Mouse (Mus musculus): Measurements from ENCODE around the gene Pcbp3. TPM values are rescaled to one million over a fixed set of nuclear protein-coding genes. Genes with fewer than 3 reads are reported as not detected.
A peak's percentile ranks its signal among the peaks of the same experiment; 100 is the strongest.

Pcbp3 gene
- polyA plus RNA-seq, 1 experiment from 2014 or later = 15.3 TPM

DNA sequence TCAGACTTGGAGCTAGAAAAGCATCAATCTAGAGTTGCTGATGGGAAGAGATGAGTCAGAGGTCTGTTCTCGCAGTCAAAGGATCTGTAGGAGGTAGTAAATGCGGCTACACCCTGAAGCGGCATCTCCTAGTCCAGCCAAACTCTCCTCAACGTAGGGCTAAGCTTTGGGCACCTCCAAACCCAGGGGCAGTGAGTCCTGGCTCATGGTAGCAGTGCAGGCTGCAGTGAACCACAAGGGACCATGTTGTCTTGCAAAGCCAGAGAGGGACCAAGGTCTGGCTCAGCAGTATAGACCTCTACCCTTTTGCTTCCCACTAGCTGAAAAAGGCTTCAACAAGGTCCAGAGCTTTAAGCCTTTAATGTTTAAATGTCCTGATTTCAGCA lies 159.2 kb downstream of the Pcbp3 start:
- Histone ChIP-seq H3K27ac (replicated peaks) (no peak overlapping the region), H3K4me1 (replicated peaks; ENCODE audit: control insufficient read depth, insufficient read depth) (no peaks in the 10 kb centered on the region), H3K9ac (ENCODE audit: low read length) (no peak overlapping the region), H3K4me3 (ENCODE audit: low read depth, low read length) (no peak overlapping the region), H3K4me2 (replicated peaks; ENCODE audit: low read depth) (no peak overlapping the region), H3K9me3 (ENCODE audit: control insufficient read depth, low read length) (no peaks in the 10 kb centered on the region), H3K27me3 (ENCODE audit: control insufficient read depth, insufficient read depth, low read length) (no peaks in the 10 kb centered on the region), H3K36me3 (ENCODE audit: control insufficient read depth, insufficient read depth, low read length) (0 out of 2 replicates have a peak, but pooled peaks cover 2% of the 10 kb centered on the region)
- TF ChIP-seq CTCF (IDR thresholded peaks at IDR 0.05; ENCODE audit: low read depth) = no peak
- no peak for TF ChIP-seq EP300 (optimal IDR thresholded peaks at IDR 0.05)
- ATAC-seq (ENCODE audit: low FRiP score, low TSS enrichment) (no peak), DNase-seq (ENCODE audit: low spot score) (no peak)
- 75% methylated on average over 4 of the region's 4 CpGs for WGBS

DNA sequence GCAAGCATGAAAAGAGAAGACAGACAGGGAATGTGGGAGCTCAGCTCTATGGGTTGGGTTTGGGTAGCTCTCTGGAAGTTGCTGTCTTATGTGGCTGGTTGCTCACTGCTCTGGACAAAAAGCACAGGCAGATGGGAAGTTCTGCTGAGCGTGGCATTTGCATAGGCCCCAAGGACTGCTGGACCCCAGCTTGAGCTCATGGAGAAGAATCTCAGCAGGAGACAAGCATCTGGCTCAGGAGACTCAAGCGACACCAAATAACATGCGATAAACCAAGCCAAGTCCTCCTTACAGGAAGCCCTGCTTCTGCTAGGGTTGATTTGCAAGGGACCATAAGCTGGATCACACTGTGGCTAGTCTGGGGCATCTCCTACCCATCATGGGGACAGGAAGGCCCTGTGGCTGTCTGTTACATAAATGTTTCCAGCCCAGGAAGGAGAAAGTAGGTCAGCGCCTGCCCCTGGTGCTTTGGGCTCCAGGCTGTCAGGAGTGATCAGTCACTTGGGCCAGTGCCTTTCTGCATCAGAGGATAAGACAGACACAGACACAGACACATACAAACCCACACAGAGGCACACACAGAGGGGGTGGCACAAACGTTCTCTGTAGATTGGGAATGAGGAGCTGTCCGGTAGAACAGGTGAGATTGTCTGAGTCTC lies 159.7 kb downstream of the Pcbp3 start:
- WGBS = 81% methylated on average over 6 of the region's 6 CpGs
- Histone ChIP-seq H3K27me3 (ENCODE audit: control insufficient read depth, insufficient read depth, low read length) (no peaks in the 10 kb centered on the region), H3K9me3 (ENCODE audit: control insufficient read depth, low read length) (no peaks in the 10 kb centered on the region), H3K4me1 (replicated peaks; ENCODE audit: control insufficient read depth, insufficient read depth) (no peaks in the 10 kb centered on the region), H3K9ac (ENCODE audit: low read length) (no peak overlapping the region), H3K4me2 (replicated peaks; ENCODE audit: low read depth) (no peak overlapping the region), H3K36me3 (ENCODE audit: control insufficient read depth, insufficient read depth, low read length) (0 out of 2 replicates have a peak, but pooled peaks cover 2% of the 10 kb centered on the region), H3K27ac (replicated peaks) (no peak overlapping the region), H3K4me3 (ENCODE audit: low read depth, low read length) (no peak overlapping the region)
- DNase-seq (ENCODE audit: low spot score) (no peak), ATAC-seq (ENCODE audit: low FRiP score, low TSS enrichment) (no peak)
- TF ChIP-seq CTCF (IDR thresholded peaks at IDR 0.05; ENCODE audit: low read depth) (no peak), EP300 (optimal IDR thresholded peaks at IDR 0.05) (no peak)

DNA sequence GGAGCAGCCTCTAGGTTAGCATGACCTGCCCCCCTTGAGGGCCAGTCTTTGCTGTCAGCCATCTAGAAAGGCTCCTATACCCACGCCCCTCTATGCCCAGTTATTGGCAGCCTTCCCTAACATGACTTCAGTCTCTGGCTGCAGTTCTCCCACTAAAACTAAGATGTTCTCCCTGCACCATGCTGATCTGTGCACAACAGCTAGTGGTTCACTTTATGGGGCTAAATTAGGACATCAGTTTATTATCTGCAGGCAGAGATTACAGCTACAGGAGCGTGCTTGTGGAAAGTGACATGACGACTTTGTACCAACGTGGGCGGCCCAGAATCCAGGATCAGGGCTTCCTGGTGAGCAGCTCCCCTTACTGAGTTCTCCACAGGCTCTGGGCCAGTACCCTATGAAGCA lies 160.4 kb downstream of the Pcbp3 start:
- H3K27me3 ChIP-seq (ENCODE audit: control insufficient read depth, insufficient read depth, low read length) = no peaks in the 10 kb centered on the region
- no peak overlapping the region for H3K9ac ChIP-seq (ENCODE audit: low read length)
- H3K27ac ChIP-seq (replicated peaks) = no peak overlapping the region
- H3K4me2 ChIP-seq (replicated peaks; ENCODE audit: low read depth) = no peak overlapping the region
- ATAC-seq (ENCODE audit: low FRiP score, low TSS enrichment) (no peak), DNase-seq (ENCODE audit: low spot score) (no peak)
- TF ChIP-seq EP300 (optimal IDR thresholded peaks at IDR 0.05) (no peak), CTCF (IDR thresholded peaks at IDR 0.05; ENCODE audit: low read depth) (no peak)
- 72% methylated on average over 5 of the region's 5 CpGs for WGBS
- no peaks in the 10 kb centered on the region for H3K4me1 ChIP-seq (replicated peaks; ENCODE audit: control insufficient read depth, insufficient read depth)
- H3K4me3 ChIP-seq (ENCODE audit: low read depth, low read length) = no peak overlapping the region
- H3K9me3 ChIP-seq (ENCODE audit: control insufficient read depth, low read length) = no peaks in the 10 kb centered on the region
- H3K36me3 ChIP-seq (ENCODE audit: control insufficient read depth, insufficient read depth, low read length) = 0 out of 2 replicates have a peak, but pooled peaks cover 2% of the 10 kb centered on the region

DNA sequence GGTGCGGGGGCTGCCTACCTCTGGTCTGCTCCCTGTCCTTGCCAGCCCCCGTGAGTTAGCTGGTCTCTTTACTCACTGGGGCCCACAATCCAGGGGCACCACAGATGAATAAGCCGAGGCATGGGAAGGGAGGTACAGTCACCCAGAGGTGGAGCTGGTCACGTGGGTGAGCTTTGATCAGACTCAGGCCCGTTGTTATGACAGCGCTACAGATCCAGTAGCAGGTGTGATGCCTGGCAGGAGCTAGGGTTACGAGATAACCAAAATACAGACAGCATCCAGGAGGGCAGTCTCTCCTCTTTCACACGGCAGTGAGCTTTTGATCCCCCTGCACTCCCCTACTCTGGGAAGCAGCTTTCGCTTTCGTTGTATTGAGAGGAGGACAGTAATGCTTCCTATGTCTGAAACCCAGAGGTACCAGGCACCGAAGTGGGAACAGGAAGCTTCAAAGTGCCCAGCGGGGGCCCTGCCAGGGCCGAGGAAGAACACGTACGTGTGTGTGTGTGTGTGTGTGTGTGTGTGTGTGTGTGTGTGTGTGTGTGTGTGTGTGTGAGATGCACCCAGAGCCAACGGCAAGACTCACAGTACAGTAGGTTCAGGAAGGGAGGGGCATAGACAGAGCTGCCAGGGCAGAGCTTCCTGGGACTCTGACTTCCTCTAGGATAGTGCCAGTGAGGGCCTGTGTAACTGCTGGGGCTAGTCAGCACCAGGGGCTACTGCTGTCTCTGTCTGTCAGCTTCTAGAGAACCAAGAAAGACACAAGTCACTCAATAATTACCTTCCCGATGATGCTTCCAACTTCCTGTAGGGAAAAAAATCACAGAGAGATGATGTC lies 162.7 kb downstream of the Pcbp3 start:
- DNase-seq (ENCODE audit: low spot score) (peak; percentile 21), ATAC-seq (ENCODE audit: low FRiP score, low TSS enrichment) (peak; percentile 58)
- Histone ChIP-seq H3K27ac (replicated peaks) (no peak overlapping the region), H3K9me3 (ENCODE audit: control insufficient read depth, low read length) (no peaks in the 10 kb centered on the region), H3K27me3 (ENCODE audit: control insufficient read depth, insufficient read depth, low read length) (no peaks in the 10 kb centered on the region), H3K36me3 (ENCODE audit: control insufficient read depth, insufficient read depth, low read length) (0 out of 2 replicates have a peak, but pooled peaks cover 2% of the 10 kb centered on the region), H3K9ac (ENCODE audit: low read length) (no peak overlapping the region), H3K4me1 (replicated peaks; ENCODE audit: control insufficient read depth, insufficient read depth) (no peaks in the 10 kb centered on the region), H3K4me3 (ENCODE audit: low read depth, low read length) (no peak overlapping the region), H3K4me2 (replicated peaks; ENCODE audit: low read depth) (no peak overlapping the region)
- 71% methylated on average over 17 of the region's 17 CpGs for WGBS
- TF ChIP-seq CTCF (IDR thresholded peaks at IDR 0.05; ENCODE audit: low read depth) = no peak

DNA sequence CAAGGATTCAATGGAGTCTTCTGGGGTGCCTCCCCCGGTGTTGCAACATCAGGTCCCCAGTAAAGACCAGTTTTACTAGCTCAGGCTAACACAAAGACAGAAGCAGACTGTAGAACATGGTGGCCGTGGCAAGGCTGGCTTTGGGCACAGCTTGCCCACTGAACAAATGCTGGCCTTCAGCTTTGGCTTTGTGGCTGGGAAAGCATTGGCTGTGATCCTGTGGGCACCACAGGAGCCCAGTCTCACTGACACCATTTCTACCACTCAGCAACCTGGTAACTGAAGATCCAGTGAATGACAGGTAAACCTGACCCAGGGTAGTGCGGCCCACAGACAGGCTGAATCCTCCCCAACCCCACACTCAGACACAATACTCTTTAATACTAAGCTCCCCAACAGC lies 167.6 kb downstream of the Pcbp3 start:
- no peak overlapping the region for H3K9ac ChIP-seq (ENCODE audit: low read length)
- H3K27ac ChIP-seq (replicated peaks) = no peak overlapping the region
- no peak for ATAC-seq (ENCODE audit: low FRiP score, low TSS enrichment)
- TF ChIP-seq CTCF (IDR thresholded peaks at IDR 0.05; ENCODE audit: low read depth) = no peak
- TF ChIP-seq EP300 (optimal IDR thresholded peaks at IDR 0.05) = no peak
- WGBS = 93% methylated on average over 3 of the region's 3 CpGs
- no peaks in the 10 kb centered on the region for H3K9me3 ChIP-seq (ENCODE audit: control insufficient read depth, low read length)
- no peak overlapping the region for H3K4me3 ChIP-seq (ENCODE audit: low read depth, low read length)
- H3K36me3 ChIP-seq (ENCODE audit: control insufficient read depth, insufficient read depth, low read length) = 0 out of 2 replicates have a peak, but pooled peaks cover 2% of the 10 kb centered on the region
- H3K4me2 ChIP-seq (replicated peaks; ENCODE audit: low read depth) = no peak overlapping the region
- no peaks in the 10 kb centered on the region for H3K4me1 ChIP-seq (replicated peaks; ENCODE audit: control insufficient read depth, insufficient read depth)
- no peak for DNase-seq (ENCODE audit: low spot score)
- no peaks in the 10 kb centered on the region for H3K27me3 ChIP-seq (ENCODE audit: control insufficient read depth, insufficient read depth, low read length)

DNA sequence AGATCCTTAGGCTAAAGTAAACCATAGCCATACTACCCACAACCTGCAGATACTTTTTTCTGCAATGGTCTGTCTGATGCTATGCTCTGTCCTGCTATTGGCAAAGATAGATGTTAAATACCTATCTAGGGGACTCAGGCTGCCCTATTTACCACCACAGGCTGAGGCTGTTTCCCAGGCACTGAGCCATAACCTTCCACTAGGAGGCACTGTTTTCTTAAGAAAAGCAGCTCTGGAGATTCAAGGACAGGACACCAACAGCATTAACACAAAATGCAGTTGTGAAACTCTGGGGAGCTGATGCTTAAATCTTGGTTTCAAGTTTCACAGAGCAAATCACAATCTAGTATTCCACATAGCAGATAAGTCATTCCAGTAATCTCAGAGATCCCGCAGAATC lies 170.2 kb downstream of the Pcbp3 start:
- no peak for ATAC-seq (ENCODE audit: low FRiP score, low TSS enrichment)
- WGBS = 70% methylated on average over 1 of the region's 1 CpGs
- Histone ChIP-seq H3K27me3 (ENCODE audit: control insufficient read depth, insufficient read depth, low read length) (no peaks in the 10 kb centered on the region), H3K4me3 (ENCODE audit: low read depth, low read length) (no peak overlapping the region), H3K4me1 (replicated peaks; ENCODE audit: control insufficient read depth, insufficient read depth) (no peaks in the 10 kb centered on the region), H3K9me3 (ENCODE audit: control insufficient read depth, low read length) (no peaks in the 10 kb centered on the region), H3K9ac (ENCODE audit: low read length) (no peak overlapping the region), H3K4me2 (replicated peaks; ENCODE audit: low read depth) (no peak overlapping the region), H3K27ac (replicated peaks) (no peak overlapping the region), H3K36me3 (ENCODE audit: control insufficient read depth, insufficient read depth, low read length) (no peaks in the 10 kb centered on the region)
- DNase-seq (ENCODE audit: low spot score) = no peak
- TF ChIP-seq CTCF (IDR thresholded peaks at IDR 0.05; ENCODE audit: low read depth) (peak; percentile 74), EP300 (optimal IDR thresholded peaks at IDR 0.05) (no peak)

All from stomach, postnatal 0 days (tissue).